ENCODE assay signal across 8 mouse cellular contexts in genomic region chr10:111010480-111011225, GRCm38 (mm10). TPM values are rescaled to one million over a fixed set of nuclear protein-coding genes. Genes with fewer than 3 reads are reported as not detected.
A peak's percentile ranks its signal among the peaks of the same experiment; 100 is the strongest.
DNase-seq lines count a peak whose midpoint lies in the region; ATAC-seq and TF ChIP-seq lines count a peak whose summit lies in the region.

No protein-coding gene starts in this region.

- H3K9ac ChIP-seq in embryonic facial prominence, embryonic 15.5 days = peak overlapping the region; percentile 93
- peak overlapping the region; percentile 95 for H3K9ac ChIP-seq in hindbrain, embryonic 14.5 days
- peak overlapping the region; percentile 99 for H3K9ac ChIP-seq in limb, embryonic 15.5 days
- peak overlapping the region; percentile 99 for H3K9ac ChIP-seq in neural tube, embryonic 12.5 days

- ATAC-seq in embryonic facial prominence, embryonic 15.5 days (ENCODE audit: insufficient number of reproducible peaks, low FRiP score, low TSS enrichment, low read depth) = no peak
- ATAC-seq in hindbrain, embryonic 14.5 days (ENCODE audit: low FRiP score) = peak; percentile 15
- no peak for ATAC-seq in limb, embryonic 15.5 days (ENCODE audit: insufficient number of reproducible peaks, low FRiP score, low TSS enrichment, low read depth)
- ATAC-seq in neural tube, embryonic 12.5 days (ENCODE audit: low FRiP score, low read depth) = peak; percentile 48

- H3K27ac ChIP-seq in bone marrow, adult 2 months (ENCODE audit: control insufficient read depth, insufficient read depth, low read depth, low read length, poor library complexity) = peak overlapping the region; percentile 99
- H3K27ac ChIP-seq in embryonic facial prominence, embryonic 15.5 days (replicated peaks) = peak overlapping the region; percentile 97
- H3K27ac ChIP-seq in hindbrain, embryonic 14.5 days = peak overlapping the region; percentile 98
- peak overlapping the region; percentile 98 for H3K27ac ChIP-seq in limb, embryonic 15.5 days
- H3K27ac ChIP-seq in neural tube, embryonic 12.5 days = peak overlapping the region; percentile 99

- no peaks in the 10 kb centered on the region for H3K36me3 ChIP-seq in embryonic facial prominence, embryonic 15.5 days
- no peaks in the 10 kb centered on the region for H3K36me3 ChIP-seq in hindbrain, embryonic 14.5 days (replicated peaks; ENCODE audit: control insufficient read depth, insufficient read depth)
- no peaks in the 10 kb centered on the region for H3K36me3 ChIP-seq in limb, embryonic 15.5 days
- H3K36me3 ChIP-seq in neural tube, embryonic 12.5 days = no peaks in the 10 kb centered on the region

- DNase-seq in kidney, adult 11 months = peak; percentile 23
- no peak for DNase-seq in kidney, postnatal 25 days
- DNase-seq in hindbrain, embryonic 14.5 days (ENCODE audit: low spot score) = peak; percentile 62
- DNase-seq in urinary bladder, postnatal 4 days (ENCODE audit: low spot score in 2 of 2) = no peak

- TF ChIP-seq CTCF in bone marrow, adult 2 months (IDR thresholded peaks at IDR 0.05; ENCODE audit: control insufficient read depth, insufficient read depth, low read length) = no peak

- peak overlapping the region; percentile 85 for H3K4me2 ChIP-seq in embryonic facial prominence, embryonic 15.5 days (replicated peaks)
- peak overlapping the region; percentile 84 for H3K4me2 ChIP-seq in hindbrain, embryonic 14.5 days (replicated peaks)
- peak overlapping the region; percentile 61 for H3K4me2 ChIP-seq in limb, embryonic 15.5 days
- peak overlapping the region; percentile 76 for H3K4me2 ChIP-seq in neural tube, embryonic 12.5 days (replicated peaks)

- H3K4me3 ChIP-seq in bone marrow, adult 2 months (replicated peaks; ENCODE audit: control insufficient read depth, low read depth, low read length) = peak overlapping the region; percentile 96
- H3K4me3 ChIP-seq in embryonic facial prominence, embryonic 15.5 days (replicated peaks) = peak overlapping the region; percentile 78
- H3K4me3 ChIP-seq in hindbrain, embryonic 14.5 days (replicated peaks; ENCODE audit: low read length) = peak overlapping the region; percentile 63
- H3K4me3 ChIP-seq in limb, embryonic 15.5 days = peak overlapping the region; percentile 87
- peak overlapping the region; percentile 89 for H3K4me3 ChIP-seq in neural tube, embryonic 12.5 days

- H3K27me3 ChIP-seq in embryonic facial prominence, embryonic 15.5 days = no peaks in the 10 kb centered on the region; the same call in 1 of the 2 replicates
- no peaks in the 10 kb centered on the region for H3K27me3 ChIP-seq in hindbrain, embryonic 14.5 days (ENCODE audit: control insufficient read depth, insufficient read depth, low read length)
- H3K27me3 ChIP-seq in limb, embryonic 15.5 days = no peaks in the 10 kb centered on the region
- H3K27me3 ChIP-seq in neural tube, embryonic 12.5 days (replicated peaks) = no peaks in the 10 kb centered on the region

- no peaks in the 10 kb centered on the region; the same call in 1 of the 2 replicates for H3K4me1 ChIP-seq in bone marrow, adult 2 months (ENCODE audit: control insufficient read depth, insufficient read depth, low read length)
- H3K4me1 ChIP-seq in embryonic facial prominence, embryonic 15.5 days = peaks cover 5% of the 10 kb centered on the region; the same call in 1 of the 2 replicates
- H3K4me1 ChIP-seq in hindbrain, embryonic 14.5 days (replicated peaks; ENCODE audit: control insufficient read depth, insufficient read depth, low read length) = peaks cover 28% of the 10 kb centered on the region
- no peaks in the 10 kb centered on the region; the same call in 1 of the 2 replicates for H3K4me1 ChIP-seq in limb, embryonic 15.5 days
- H3K4me1 ChIP-seq in neural tube, embryonic 12.5 days = peaks cover 13% of the 10 kb centered on the region

- no peak for TF ChIP-seq POLR2A in bone marrow, adult 2 months (IDR thresholded peaks at IDR 0.05; ENCODE audit: borderline replicate concordance, control insufficient read depth, low read depth, low read length)

- WGBS in bone marrow, adult 2 months = under 1% methylated on average over 19 of the region's 19 CpGs
- under 1% methylated on average over 19 of the region's 19 CpGs for WGBS in embryonic facial prominence, embryonic 15.5 days
- under 1% methylated on average over 19 of the region's 19 CpGs for WGBS in hindbrain, embryonic 14.5 days
- WGBS in limb, embryonic 15.5 days = 0% methylated on average over 19 of the region's 19 CpGs
- whole genome bisulfite sequencing in neural tube, embryonic 12.5 days = under 1% methylated on average over 19 of the region's 19 CpGs

- H3K9me3 ChIP-seq in embryonic facial prominence, embryonic 15.5 days (replicated peaks) = no peaks in the 10 kb centered on the region
- no peaks in the 10 kb centered on the region for H3K9me3 ChIP-seq in hindbrain, embryonic 14.5 days (ENCODE audit: control insufficient read depth, low read length)
- H3K9me3 ChIP-seq in limb, embryonic 15.5 days = no peaks in the 10 kb centered on the region
- no peaks in the 10 kb centered on the region for H3K9me3 ChIP-seq in neural tube, embryonic 12.5 days

RNA-seq across cellular contexts. Expression of gene Zdhhc17, which starts 0.7 kb away (rescaled TPM):
- polyA plus RNA-seq in bone marrow, adult 2 months (2011; ENCODE audit: insufficient read depth, insufficient read length, low replicate concordance, missing spikeins) = 4.6 and 9.4 TPM in 2 replicates
- 22.4 and 23.4 TPM in 2 replicates for polyA plus RNA-seq in embryonic facial prominence, embryonic 15.5 days (2015; fragmentation: Nextera tagmentation; extraction: Ambion mirVana)
- polyA plus RNA-seq in hindbrain, embryonic 14.5 days (2014; fragmentation: Nextera tagmentation; extraction: Ambion mirVana) = 62.1 and 68.1 TPM in 2 replicates
- polyA plus RNA-seq in limb, embryonic 15.5 days (2015; fragmentation: Nextera tagmentation; extraction: Ambion mirVana) = 21.6 and 22.0 TPM in 2 replicates
- polyA plus RNA-seq in neural tube, embryonic 12.5 days (2016; fragmentation: Nextera tagmentation; extraction: Ambion mirVana) = 45.0 and 45.6 TPM in 2 replicates

Comparison
In these comparisons a context has a peak if more than half of its experiments do, and no peak if none do; other contexts are left out.
1. DNase-seq: peak in kidney, adult 11 months (single experiment) and hindbrain, embryonic 14.5 days (single experiment); none in kidney, postnatal 25 days (0 of 2) and urinary bladder, postnatal 4 days (0 of 2).
2. ATAC-seq: peak in hindbrain, embryonic 14.5 days (single experiment) and neural tube, embryonic 12.5 days (single experiment); none in embryonic facial prominence, embryonic 15.5 days (single experiment) and limb, embryonic 15.5 days (single experiment).
3. Peak in every context shown above with its lines, with median percentiles within 50 percentile points of each other: H3K27ac ChIP-seq, H3K4me3 ChIP-seq, H3K4me2 ChIP-seq and H3K9ac ChIP-seq.